Mouse (Mus musculus) adrenal gland, adult (tissue): ENCODE results near the gene Mettl16.

Experiments
- DNase-seq, 2 experiments: peaks; one replicate each; pipeline ENCODE4 v3.0.0; 2022 to 2023; ENCODE audit warnings: low spot score in 1 of 2; ENCODE audit not compliant: inconsistent age in 2 of 2

The Mettl16 gene

GRCm38 (mm10) chr11:74842656-74843434, 72.2 kb downstream of the Mettl16 start:
- peak in 1 of 2 experiments; percentile 23 for DNase-seq

- DNase-seq: no peak
Measured at GRCm38 (mm10) chr11:74843435-74843714, 72.7 kb downstream of the Mettl16 start.

- DNase-seq: no peak
Measured at GRCm38 (mm10) chr11:74843761-74844160, 73.1 kb downstream of the Mettl16 start.

GRCm38 (mm10) chr11:74845784-74846183, 75.2 kb downstream of the Mettl16 start:
- no peak for DNase-seq

- DNase-seq: peak; percentile 77 to 92
Measured at GRCm38 (mm10) chr11:74847919-74848521, 77.4 kb downstream of the Mettl16 start.

GRCm38 (mm10) chr11:74850998-74851661, 80.5 kb downstream of the Mettl16 start:
- DNase-seq: no peak

- no peak for DNase-seq
Measured at GRCm38 (mm10) chr11:74857756-74858155, 87.1 kb downstream of the Mettl16 start.

- DNase-seq: peak; percentile 47 to 69
Measured at GRCm38 (mm10) chr11:74862129-74862528, 91.5 kb downstream of the Mettl16 start.

GRCm38 (mm10) chr11:74863471-74863870, 92.8 kb downstream of the Mettl16 start:
- no peak for DNase-seq

- no peak for DNase-seq
Measured at GRCm38 (mm10) chr11:74864421-74864820, 93.8 kb downstream of the Mettl16 start.

- DNase-seq: no peak
Measured at GRCm38 (mm10) chr11:74865252-74865651, 94.6 kb downstream of the Mettl16 start.

- peak in 1 of 2 experiments; percentile 70 for DNase-seq
Measured at GRCm38 (mm10) chr11:74866640-74867039, 96.0 kb downstream of the Mettl16 start.

GRCm38 (mm10) chr11:74867181-74867580, 96.6 kb downstream of the Mettl16 start:
- DNase-seq: peak; percentile 67 to 87

- DNase-seq: peak in 1 of 2 experiments; percentile 67
Measured at GRCm38 (mm10) chr11:74868046-74868760, 97.6 kb downstream of the Mettl16 start.

GRCm38 (mm10) chr11:74869603-74870002, 99.0 kb downstream of the Mettl16 start:
- DNase-seq: peak in 1 of 2 experiments; percentile 23

- DNase-seq: peak in 1 of 2 experiments; percentile 34
Measured at GRCm38 (mm10) chr11:74870544-74870943, 99.9 kb downstream of the Mettl16 start.

- peak; percentile 60 to 75 for DNase-seq
Measured at GRCm38 (mm10) chr11:74870991-74871622, 100.5 kb downstream of the Mettl16 start.

- DNase-seq: no peak
Measured at GRCm38 (mm10) chr11:74874630-74875029, 104.0 kb downstream of the Mettl16 start.

GRCm38 (mm10) chr11:74876801-74877200, 106.2 kb downstream of the Mettl16 start:
- peak in 1 of 2 experiments; percentile 62 for DNase-seq
